Mouse (Mus musculus): ENCODE data around the gene Bin2. TPM values are rescaled to one million over a fixed set of nuclear protein-coding genes. Genes with fewer than 3 reads are reported as not detected.

Bin2 gene
- 3.5 TPM in 2 replicates for polyA plus RNA-seq (2016; fragmentation: Nextera tagmentation; extraction: Ambion mirVana)

DNA sequence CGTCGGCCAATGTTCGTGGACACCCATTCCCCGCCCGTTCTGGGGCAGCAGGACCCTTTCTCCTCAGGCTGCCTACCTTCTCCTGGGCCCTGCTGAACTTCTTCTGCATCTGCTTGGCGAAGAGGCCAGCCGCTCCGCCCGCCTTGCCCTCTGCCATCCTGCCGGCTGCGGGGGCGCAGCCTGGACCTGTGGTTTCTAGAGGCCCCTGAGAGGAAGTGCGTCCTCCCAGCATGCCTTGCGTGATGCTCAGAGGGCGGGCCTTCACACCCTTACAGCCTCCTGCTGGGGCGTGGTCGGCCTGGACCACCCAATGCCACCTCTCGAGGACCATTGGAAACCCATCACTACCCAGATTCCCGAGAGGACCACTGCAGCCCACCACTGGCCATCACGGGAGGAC is at the start of gene Bin2:
Gene Bin2 (minus strand): TSS at position 217 of the 400 bp plus-strand sequence.
- Histone ChIP-seq H3K9ac (no peak within 1 kb of the TSS), H3K27ac (no peak within 1 kb of the TSS), H3K9me3 (no peaks in the 10 kb centered on the region), H3K4me2 (replicated peaks) (no peak within 1 kb of the TSS), H3K4me3 (no peak within 1 kb of the TSS), H3K36me3 (no peaks in the 10 kb centered on the region), H3K27me3 (replicated peaks) (no peaks in the 10 kb centered on the region), H3K4me1 (0 out of 2 replicates have a peak, but pooled peaks cover 6% of the 10 kb centered on the region)
- 94% methylated on average over 20 of the region's 20 CpGs for WGBS
- no peak for ATAC-seq (ENCODE audit: low FRiP score, low read depth)

DNA sequence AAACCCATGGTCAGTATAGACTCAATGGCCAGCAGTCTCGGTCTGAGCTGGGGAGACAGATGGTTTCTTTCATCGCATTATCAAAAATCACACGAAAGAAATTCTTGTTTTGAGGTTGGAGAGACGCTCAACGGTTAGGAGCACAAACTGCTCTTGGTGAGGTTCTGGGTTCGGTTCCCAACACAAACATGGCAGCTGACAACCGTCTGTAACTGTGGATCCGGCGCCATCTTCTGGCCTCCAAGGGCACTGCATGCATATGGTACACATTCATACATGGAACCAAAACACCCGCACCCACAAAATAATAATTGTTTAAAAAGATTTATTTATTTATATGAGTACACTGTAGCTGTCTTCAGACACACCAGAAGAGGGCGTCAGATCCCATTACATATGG is 49.2 kb upstream of the Bin2 start:
- Histone ChIP-seq H3K4me3 (no peak overlapping the region), H3K27ac (no peak overlapping the region), H3K4me2 (replicated peaks) (no peak overlapping the region), H3K9me3 (no peaks in the 10 kb centered on the region), H3K9ac (no peak overlapping the region), H3K36me3 (no peaks in the 10 kb centered on the region), H3K4me1 (no peaks in the 10 kb centered on the region), H3K27me3 (replicated peaks) (no peaks in the 10 kb centered on the region)
- WGBS, result 80% methylated on average over 11 of the region's 11 CpGs
- no peak for ATAC-seq (ENCODE audit: low FRiP score, low read depth)

DNA sequence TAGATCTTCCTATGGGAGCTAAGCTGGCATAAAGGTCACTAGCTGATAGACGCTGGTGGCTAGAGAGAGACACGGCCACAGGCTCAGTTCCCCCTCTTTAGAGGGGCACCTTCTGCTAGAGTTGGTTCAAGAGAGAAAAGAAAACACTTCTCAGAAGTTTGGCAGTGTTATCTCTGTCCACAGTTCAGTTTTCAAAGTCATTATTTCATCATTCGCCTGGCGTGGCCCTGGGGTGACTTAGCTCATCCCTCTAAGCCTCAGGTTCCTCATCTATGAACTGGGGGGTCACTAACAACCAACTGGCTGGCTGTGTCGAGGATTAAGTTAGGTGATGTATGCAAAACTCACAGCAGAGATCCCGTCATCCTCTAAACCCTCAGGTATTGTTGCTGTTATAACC is 48.6 kb upstream of the Bin2 start:
- H3K9ac ChIP-seq, result no peak overlapping the region
- no peak for ATAC-seq (ENCODE audit: low FRiP score, low read depth)
- H3K27ac ChIP-seq, result no peak overlapping the region
- no peaks in the 10 kb centered on the region for H3K9me3 ChIP-seq
- no peak overlapping the region for H3K4me3 ChIP-seq
- H3K4me2 ChIP-seq (replicated peaks), result no peak overlapping the region
- H3K4me1 ChIP-seq, result no peaks in the 10 kb centered on the region
- WGBS, result 85% methylated on average over 6 of the region's 6 CpGs
- no peaks in the 10 kb centered on the region for H3K36me3 ChIP-seq
- no peaks in the 10 kb centered on the region for H3K27me3 ChIP-seq (replicated peaks)

DNA sequence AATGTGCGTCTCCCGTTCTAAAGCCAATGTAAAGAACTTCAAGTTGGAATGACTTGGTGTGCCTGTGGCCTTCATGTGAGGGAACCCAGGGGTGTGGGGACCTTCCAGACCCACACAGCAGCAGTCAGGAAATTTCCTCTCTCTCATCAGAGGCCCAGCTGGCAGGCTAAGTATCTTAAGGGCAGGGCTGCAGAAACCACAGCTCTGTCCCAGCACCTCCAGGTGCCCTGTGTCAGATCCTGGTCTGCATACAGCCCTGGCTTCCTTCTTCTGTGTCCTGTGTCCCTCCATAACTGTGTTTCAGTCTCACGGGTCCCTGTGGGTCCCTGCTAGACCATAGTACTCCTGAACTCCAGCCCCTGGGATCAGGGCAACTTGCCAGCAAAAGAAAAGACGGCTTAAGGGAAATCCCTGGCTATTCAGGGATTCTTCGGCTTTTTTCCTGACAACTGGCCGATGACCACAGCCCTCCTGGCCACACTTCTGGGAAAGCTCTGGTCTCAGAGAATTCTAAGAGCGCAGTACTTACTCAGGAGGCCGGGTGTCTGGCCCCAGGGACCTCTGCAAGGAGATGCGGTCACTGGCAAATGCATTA is 46.1 kb upstream of the Bin2 start:
- Histone ChIP-seq H3K9me3 (no peaks in the 10 kb centered on the region), H3K4me1 (no peaks in the 10 kb centered on the region), H3K4me3 (no peak overlapping the region), H3K27me3 (replicated peaks) (no peaks in the 10 kb centered on the region), H3K36me3 (no peaks in the 10 kb centered on the region), H3K4me2 (replicated peaks) (no peak overlapping the region), H3K9ac (no peak overlapping the region), H3K27ac (no peak overlapping the region)
- ATAC-seq (ENCODE audit: low FRiP score, low read depth), result no peak
- WGBS, result 78% methylated on average over 9 of the region's 9 CpGs

GRCm38 (mm10) chr15:100714470-100714869 is 45.1 kb upstream of the Bin2 start:
- Histone ChIP-seq H3K9ac (no peak overlapping the region), H3K4me1 (no peaks in the 10 kb centered on the region), H3K27ac (no peak overlapping the region), H3K4me2 (replicated peaks) (no peak overlapping the region), H3K36me3 (no peaks in the 10 kb centered on the region), H3K9me3 (no peaks in the 10 kb centered on the region), H3K27me3 (replicated peaks) (no peaks in the 10 kb centered on the region), H3K4me3 (no peak overlapping the region)
- WGBS, result 90% methylated on average over 8 of the region's 8 CpGs
- ATAC-seq (ENCODE audit: low FRiP score, low read depth), result no peak

DNA sequence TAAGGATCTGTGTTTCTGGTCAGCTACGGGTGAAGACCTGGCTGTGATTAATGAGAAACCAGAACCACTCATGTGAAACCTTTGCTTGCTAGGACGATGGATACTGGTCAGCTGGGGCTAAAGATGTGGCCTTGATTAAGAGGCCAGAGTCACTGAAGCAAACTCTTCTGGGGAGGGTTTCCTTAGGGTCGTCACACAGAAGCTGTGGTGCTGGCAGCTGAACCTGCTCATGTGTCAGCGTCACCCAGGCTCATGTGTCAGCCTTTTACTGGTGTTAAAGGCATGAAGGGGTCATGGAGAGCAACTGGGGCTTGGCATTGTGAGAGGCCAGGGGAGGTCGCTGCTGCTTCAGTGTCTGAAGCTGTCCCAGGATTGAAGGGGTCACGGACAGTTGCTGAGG is 41.5 kb upstream of the Bin2 start:
- Histone ChIP-seq H3K9me3 (no peaks in the 10 kb centered on the region), H3K27ac (no peak overlapping the region), H3K9ac (no peak overlapping the region), H3K4me2 (replicated peaks) (no peak overlapping the region), H3K36me3 (no peaks in the 10 kb centered on the region), H3K4me1 (no peaks in the 10 kb centered on the region), H3K27me3 (replicated peaks) (no peaks in the 10 kb centered on the region), H3K4me3 (no peak overlapping the region)
- 61% methylated on average over 6 of the region's 6 CpGs for WGBS
- no peak for ATAC-seq (ENCODE audit: low FRiP score, low read depth)

GRCm38 (mm10) chr15:100708433-100709078 is 39.2 kb upstream of the Bin2 start:
- WGBS, result 89% methylated on average over 8 of the region's 8 CpGs
- Histone ChIP-seq H3K9ac (no peak overlapping the region), H3K27ac (no peak overlapping the region), H3K27me3 (replicated peaks) (0 out of 2 replicates have a peak, but pooled peaks cover 4% of the 10 kb centered on the region), H3K4me1 (peaks cover 6% of the 10 kb centered on the region; the same call in 1 of the 2 replicates), H3K4me2 (replicated peaks) (no peak overlapping the region), H3K4me3 (no peak overlapping the region), H3K9me3 (no peaks in the 10 kb centered on the region), H3K36me3 (no peaks in the 10 kb centered on the region)
- ATAC-seq (ENCODE audit: low FRiP score, low read depth), result no peak

- 68% methylated on average over 8 of the region's 8 CpGs for WGBS
- no peak for ATAC-seq (ENCODE audit: low FRiP score, low read depth)
- H3K4me3 ChIP-seq, result no peak overlapping the region
- H3K27ac ChIP-seq, result no peak overlapping the region
- H3K4me1 ChIP-seq, result peaks cover 6% of the 10 kb centered on the region; the same call in 1 of the 2 replicates
- H3K9me3 ChIP-seq, result no peaks in the 10 kb centered on the region
- H3K27me3 ChIP-seq (replicated peaks), result peaks cover 12% of the 10 kb centered on the region; the same call in 1 of the 2 replicates
- no peak overlapping the region for H3K4me2 ChIP-seq (replicated peaks)
- H3K9ac ChIP-seq, result no peak overlapping the region
- no peaks in the 10 kb centered on the region for H3K36me3 ChIP-seq
These were observed 36.9 kb upstream of the Bin2 start for GRCm38 (mm10) chr15:100706226-100706625.

GRCm38 (mm10) chr15:100705376-100705775 is 36.0 kb upstream of the Bin2 start:
- Histone ChIP-seq H3K9ac (no peak overlapping the region), H3K27me3 (replicated peaks) (peaks cover 12% of the 10 kb centered on the region; the same call in 1 of the 2 replicates), H3K4me3 (no peak overlapping the region), H3K4me1 (peaks cover 6% of the 10 kb centered on the region; the same call in 1 of the 2 replicates), H3K4me2 (replicated peaks) (no peak overlapping the region), H3K9me3 (no peaks in the 10 kb centered on the region), H3K27ac (no peak overlapping the region), H3K36me3 (no peaks in the 10 kb centered on the region)
- no peak for ATAC-seq (ENCODE audit: low FRiP score, low read depth)
- 100% methylated on average over 1 of the region's 1 CpGs for WGBS

GRCm38 (mm10) chr15:100703913-100704312 is 34.6 kb upstream of the Bin2 start:
- Histone ChIP-seq H3K27me3 (replicated peaks) (peaks cover 12% of the 10 kb centered on the region; the same call in 1 of the 2 replicates), H3K36me3 (no peaks in the 10 kb centered on the region), H3K27ac (no peak overlapping the region), H3K4me1 (peaks cover 6% of the 10 kb centered on the region; the same call in 1 of the 2 replicates), H3K4me3 (no peak overlapping the region), H3K4me2 (replicated peaks) (peak overlapping the region; percentile 33; the same call in 1 of the 2 replicates), H3K9me3 (no peaks in the 10 kb centered on the region), H3K9ac (no peak overlapping the region)
- no peak for ATAC-seq (ENCODE audit: low FRiP score, low read depth)
- WGBS, result 9% methylated on average over 17 of the region's 17 CpGs

DNA sequence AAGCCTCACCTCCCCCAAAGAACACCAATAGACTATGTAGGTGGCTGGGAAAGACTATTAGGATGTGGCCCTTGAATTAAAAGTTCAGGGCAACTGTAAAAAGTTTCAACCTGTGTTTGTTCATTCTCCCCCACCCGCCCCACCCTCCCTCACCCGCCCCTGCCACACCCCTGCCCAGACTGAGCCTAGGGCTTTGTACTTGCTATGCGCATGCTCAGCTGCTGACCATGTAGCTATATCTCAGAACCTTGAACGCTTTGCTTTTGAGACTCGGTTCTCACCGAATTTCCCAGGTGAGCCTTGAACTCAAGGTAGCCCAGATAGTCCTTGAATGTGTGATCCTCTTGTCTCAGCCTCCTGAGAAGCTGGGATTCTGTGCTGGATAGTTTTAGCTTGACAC is 32.5 kb upstream of the Bin2 start:
- H3K4me3 ChIP-seq, result no peak overlapping the region
- H3K9me3 ChIP-seq, result no peaks in the 10 kb centered on the region
- no peaks in the 10 kb centered on the region for H3K36me3 ChIP-seq
- H3K4me1 ChIP-seq, result peaks cover 6% of the 10 kb centered on the region; the same call in 1 of the 2 replicates
- WGBS, result 67% methylated on average over 6 of the region's 6 CpGs
- H3K9ac ChIP-seq, result no peak overlapping the region
- H3K27me3 ChIP-seq (replicated peaks), result peaks cover 12% of the 10 kb centered on the region; the same call in 1 of the 2 replicates
- no peak for ATAC-seq (ENCODE audit: low FRiP score, low read depth)
- no peak overlapping the region for H3K4me2 ChIP-seq (replicated peaks)
- no peak overlapping the region for H3K27ac ChIP-seq

DNA sequence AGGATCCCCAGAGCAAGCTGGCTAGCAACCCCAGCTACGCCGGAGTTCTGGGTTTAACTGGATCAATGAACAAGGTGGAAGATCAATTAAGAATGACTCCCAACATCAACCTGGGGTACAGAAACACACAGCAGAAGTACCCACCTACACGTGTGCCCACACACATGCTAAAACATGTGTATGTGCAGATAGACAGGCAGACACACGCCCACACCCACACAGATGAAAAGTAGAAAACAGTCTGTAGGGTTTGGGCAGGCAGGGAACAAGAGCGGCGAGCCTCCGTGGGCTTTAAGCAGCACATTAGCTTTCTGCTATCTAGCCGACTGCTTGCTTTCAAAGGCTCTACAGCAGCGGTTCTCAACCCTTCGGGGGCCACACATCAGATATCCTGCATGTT is 31.8 kb upstream of the Bin2 start:
- ATAC-seq (ENCODE audit: low FRiP score, low read depth), result no peak
- H3K9ac ChIP-seq, result no peak overlapping the region
- WGBS, result 76% methylated on average over 10 of the region's 10 CpGs

More for the DNA sequence above, 31.8 kb upstream of the Bin2 start:
- no peak overlapping the region for H3K4me2 ChIP-seq (replicated peaks)
- peaks cover 12% of the 10 kb centered on the region; the same call in 1 of the 2 replicates for H3K27me3 ChIP-seq (replicated peaks)
- H3K4me1 ChIP-seq, result peaks cover 6% of the 10 kb centered on the region; the same call in 1 of the 2 replicates
- no peak overlapping the region for H3K4me3 ChIP-seq
- H3K9me3 ChIP-seq, result no peaks in the 10 kb centered on the region
- H3K36me3 ChIP-seq, result no peaks in the 10 kb centered on the region
- H3K27ac ChIP-seq, result no peak overlapping the region
